ENCODE assay signal across 14 mouse cellular contexts in the genomic region with DNA sequence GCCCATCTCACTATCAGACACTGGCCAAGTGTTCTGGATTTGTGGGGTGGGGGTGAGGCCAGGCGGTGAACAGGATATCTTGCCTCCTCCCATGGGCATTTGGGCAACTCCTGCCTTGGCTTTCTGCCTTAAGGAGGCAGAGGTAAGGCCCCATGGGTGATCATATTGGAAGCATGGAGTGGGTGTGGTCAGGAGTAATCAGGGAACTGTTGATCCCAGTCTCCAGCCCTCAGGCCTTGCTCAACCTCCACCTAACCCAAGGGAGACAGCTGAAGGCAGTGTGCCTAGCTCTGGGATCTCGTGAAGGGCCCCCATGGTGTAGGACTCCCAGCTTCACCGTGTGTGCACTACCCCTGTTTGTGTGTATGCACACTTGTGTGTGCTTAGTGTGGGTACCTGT. TPM values are rescaled to one million over a fixed set of nuclear protein-coding genes. Genes with fewer than 3 reads are reported as not detected.
A peak's percentile ranks its signal among the peaks of the same experiment; 100 is the strongest.
DNase-seq lines count a peak whose midpoint lies in the region; ATAC-seq lines count a peak whose summit lies in the region.
"Had no signal": no experiment of that assay in that cellular context is flagged by ENCODE, and none has a peak within 500 bp of the region (broad histone marks: within the 10 kb centered on the region; RNA-seq: fewer than 3 reads in every experiment).

No protein-coding gene starts in this region.

- H3K9ac ChIP-seq in heart, embryonic 12.5 days: no peak overlapping the region
- no peak overlapping the region for H3K9ac ChIP-seq in kidney, embryonic 15.5 days
- no peak overlapping the region for H3K9ac ChIP-seq in embryonic facial prominence, embryonic 13.5 days
- H3K9ac ChIP-seq: limb, embryonic 15.5 days; midbrain, embryonic 15.5 days had no signal

- H3K4me2 ChIP-seq in heart, embryonic 12.5 days: no peak overlapping the region
- H3K4me2 ChIP-seq in kidney, embryonic 15.5 days: no peak overlapping the region
- no peak overlapping the region for H3K4me2 ChIP-seq in embryonic facial prominence, embryonic 13.5 days
- H3K4me2 ChIP-seq: limb, embryonic 15.5 days; midbrain, embryonic 15.5 days had no signal

- DNase-seq in cerebellum, adult 18-20 months: peak; percentile 12 to 13
- DNase-seq in cerebellum, postnatal 14 days: no peak
- DNase-seq in heart, adult 9 months (ENCODE audit: low spot score in 2 of 2): no peak
- DNase-seq in kidney, postnatal 36 days: no peak
- no peak for DNase-seq in MN1 (ENCODE audit: low spot score)
- DNase-seq: B cell, adult 2 months; kidney, postnatal 25 days; lung, adult 18-20 months; thymus, postnatal 14 days had no signal

- no peak for ATAC-seq in heart, embryonic 12.5 days (ENCODE audit: insufficient number of reproducible peaks, low FRiP score)
- ATAC-seq in kidney, embryonic 15.5 days (replicated peaks; ENCODE audit: low FRiP score): no peak
- no peak for ATAC-seq in embryonic facial prominence, embryonic 13.5 days (ENCODE audit: insufficient number of reproducible peaks, insufficient read depth, low FRiP score, low TSS enrichment, low read depth)
- ATAC-seq: midbrain, embryonic 15.5 days had no signal

- H3K36me3 ChIP-seq in heart, embryonic 12.5 days: no peaks in the 10 kb centered on the region
- H3K36me3 ChIP-seq in kidney, embryonic 15.5 days: 0 out of 2 replicates have a peak, but pooled peaks cover 3% of the 10 kb centered on the region
- 0 out of 2 replicates have a peak, but pooled peaks cover 4% of the 10 kb centered on the region for H3K36me3 ChIP-seq in embryonic facial prominence, embryonic 13.5 days
- H3K36me3 ChIP-seq: midbrain, embryonic 15.5 days had no signal

- WGBS in heart, embryonic 12.5 days: 78% methylated on average over 3 of the region's 3 CpGs
- WGBS in kidney, embryonic 15.5 days: 85% methylated on average over 3 of the region's 3 CpGs
- 78% methylated on average over 3 of the region's 3 CpGs for WGBS in embryonic facial prominence, embryonic 13.5 days

- no peak overlapping the region for H3K4me3 ChIP-seq in heart, embryonic 12.5 days
- H3K4me3 ChIP-seq in kidney, embryonic 15.5 days (replicated peaks): no peak overlapping the region
- H3K4me3 ChIP-seq in embryonic facial prominence, embryonic 13.5 days: no peak overlapping the region
- H3K4me3 ChIP-seq: limb, embryonic 15.5 days; midbrain, embryonic 15.5 days had no signal

- peak overlapping the region; percentile 93 for H3K27ac ChIP-seq in heart, embryonic 12.5 days (ENCODE audit: poor library complexity, severe bottlenecking)
- peak overlapping the region; percentile 94 for H3K27ac ChIP-seq in kidney, embryonic 15.5 days
- H3K27ac ChIP-seq in embryonic facial prominence, embryonic 13.5 days: 0 out of 2 replicates have a peak overlapping the region, but pooled peaks have one; percentile 73
- H3K27ac ChIP-seq: midbrain, embryonic 15.5 days had no signal

- H3K9me3 ChIP-seq in heart, embryonic 12.5 days (replicated peaks): no peaks in the 10 kb centered on the region
- H3K9me3 ChIP-seq in kidney, embryonic 15.5 days (replicated peaks): no peaks in the 10 kb centered on the region
- H3K9me3 ChIP-seq in embryonic facial prominence, embryonic 13.5 days: no peaks in the 10 kb centered on the region
- H3K9me3 ChIP-seq: limb, embryonic 15.5 days; midbrain, embryonic 15.5 days had no signal

- peaks cover 83% of the 10 kb centered on the region for H3K4me1 ChIP-seq in heart, embryonic 12.5 days (replicated peaks)
- peaks cover 82% of the 10 kb centered on the region for H3K4me1 ChIP-seq in kidney, embryonic 15.5 days
- H3K4me1 ChIP-seq in embryonic facial prominence, embryonic 13.5 days: peaks cover 63% of the 10 kb centered on the region

- no peaks in the 10 kb centered on the region for H3K27me3 ChIP-seq in heart, embryonic 12.5 days (replicated peaks)
- no peaks in the 10 kb centered on the region for H3K27me3 ChIP-seq in kidney, embryonic 15.5 days
- no peaks in the 10 kb centered on the region for H3K27me3 ChIP-seq in embryonic facial prominence, embryonic 13.5 days
- H3K27me3 ChIP-seq: limb, embryonic 15.5 days; midbrain, embryonic 15.5 days had no signal

RNA-seq across cellular contexts. Expression of a gene that starts 9.2 kb away (rescaled TPM):
- 51.7 and 52.8 TPM in 2 replicates for polyA plus RNA-seq in heart, embryonic 12.5 days (2016; fragmentation: Nextera tagmentation; extraction: Ambion mirVana)
- 42.0 and 43.2 TPM in 2 replicates for polyA plus RNA-seq in kidney, embryonic 15.5 days (2015; fragmentation: Nextera tagmentation; extraction: Ambion mirVana)
- polyA plus RNA-seq in embryonic facial prominence, embryonic 13.5 days (2015; fragmentation: Nextera tagmentation; extraction: Ambion mirVana): 45.7 and 47.9 TPM in 2 replicates

RNA-seq across cellular contexts. Expression of a gene that starts 59.4 kb away (rescaled TPM):
- 0.42 and 0.49 TPM in 2 replicates for polyA plus RNA-seq in heart, embryonic 12.5 days (2016; fragmentation: Nextera tagmentation; extraction: Ambion mirVana)
- 0.22 and 0.33 TPM in 2 replicates for polyA plus RNA-seq in kidney, embryonic 15.5 days (2015; fragmentation: Nextera tagmentation; extraction: Ambion mirVana)
- 0.22 TPM in 1 of 2 replicates, not detected in the other for polyA plus RNA-seq in embryonic facial prominence, embryonic 13.5 days (2015; fragmentation: Nextera tagmentation; extraction: Ambion mirVana)

Comparison
In these comparisons a context has a peak if more than half of its experiments do, and no peak if none do; other contexts are left out.
1. DNase-seq: peak in cerebellum, adult 18-20 months (2 of 2); none in cerebellum, postnatal 14 days (0 of 2), heart, adult 9 months (0 of 2), kidney, postnatal 36 days (0 of 2) and MN1 (single experiment).
2. Peak in every context shown above with its lines, with median percentiles within 50 percentile points of each other: H3K27ac ChIP-seq.